Mouse (Mus musculus) heart, adult 2 months (tissue): ENCODE measurements at regions not wholly inside any gene's neighbourhood (a gene's known extent, or its start where the extent isn't known, plus 50 kb on each side); places are given as distances from the start of the nearest gene placed in this dataset.

Experiments used
- DNase-seq, 2 experiments: peaks; one replicate each; pipeline ENCODE4 v3.0.0; 2021
- H3K27ac ChIP-seq: fragments of 200-600 bp; 2 replicates; pipeline ENCODE4 v1.8.1; 2022
- H3K27me3 ChIP-seq: fragments of 200-500 bp; 2 replicates; pipeline ENCODE4 v1.6.1; 2012; ENCODE audit warnings: mild to moderate bottlenecking, low read length, inconsistent platforms, mixed read lengths; ENCODE audit not compliant: control insufficient read depth, insufficient read depth
- H3K36me3 ChIP-seq: fragments of 200-500 bp; 2 replicates; pipeline ENCODE4 v1.6.1; 2012; ENCODE audit warnings: low read length, inconsistent platforms; ENCODE audit not compliant: control insufficient read depth, insufficient read depth
- H3K4me1 ChIP-seq: fragments of 200-500 bp; 2 replicates; pipeline ENCODE4 v1.6.1; 2011; ENCODE audit warnings: low read length; ENCODE audit not compliant: control insufficient read depth, insufficient read depth
- H3K4me3 ChIP-seq: fragments of 200-600 bp; 2 replicates; pipeline ENCODE4 v1.8.1; 2022
- H3K79me2 ChIP-seq: fragments of 200-500 bp; replicated peaks from 2 replicates; pipeline ENCODE4 v1.6.1; 2012; ENCODE audit warnings: mild to moderate bottlenecking, inconsistent platforms, low read length, moderate library complexity, mixed read lengths; ENCODE audit not compliant: control insufficient read depth, insufficient read depth
- H3K9ac ChIP-seq: fragments of 200-500 bp; 2 replicates; pipeline ENCODE4 v1.6.1; 2012; ENCODE audit warnings: low read depth, mild to moderate bottlenecking, control low read depth, inconsistent platforms, low read length, mixed read lengths
- CTCF ChIP-seq: fragments of 200-600 bp; IDR thresholded peaks from 2 replicates; pipeline ENCODE4 v1.8.1; 2022; ENCODE audit warnings: antibody characterized with exemption, mild to moderate bottlenecking, moderate library complexity
- EP300 ChIP-seq: fragments of 200-500 bp; IDR thresholded peaks from 2 replicates; pipeline ENCODE4 v1.6.1; 2011; ENCODE audit warnings: low read depth, low read length, control low read depth; ENCODE audit not compliant: insufficient read depth
- POLR2A ChIP-seq: fragments of 200-500 bp; IDR thresholded peaks from 2 replicates; pipeline ENCODE4 v1.6.1; 2011; ENCODE audit warnings: mild to moderate bottlenecking, low read depth, low read length, control low read depth; ENCODE audit not compliant: insufficient read depth
- WGBS: fragments of 180-500 bp; shearing (Covaris S2); methylation state at CpG from one replicate; pipeline ENCODE4 v1.1.7; 2018; 5-methylcytosine and 5-hydroxymethylcytosine counted together
- intact Hi-C: fragments of 180-260 bp; cut with DNase I; formaldehyde crosslinking; loops from one replicate; pipeline ENCODE4 v1.15.1; 2025

- WGBS = 84% methylated on average over 4 of the region's 4 CpGs
- Histone ChIP-seq H3K9ac (no peak overlapping the region), H3K27me3 (no peaks in the 10 kb centered on the region), H3K4me1 (no peaks in the 10 kb centered on the region), H3K36me3 (no peaks in the 10 kb centered on the region), H3K79me2 (no peaks in the 10 kb centered on the region), H3K4me3 (no peak overlapping the region), H3K27ac (no peak overlapping the region)
- intact Hi-C loops = no loop called here
- DNase-seq = no peak
- TF ChIP-seq CTCF = no peak
Measured at GRCm38 (mm10) chr5:64494429-64494828, 308.8 kb upstream of the Klf3 start.

GRCm38 (mm10) chr5:64496853-64497252, 306.3 kb upstream of the Klf3 start:
- intact Hi-C loops = no loop called here
- DNase-seq = no peak
- H3K4me1 ChIP-seq = peaks cover 8% of the 10 kb centered on the region
- WGBS = 92% methylated on average over 4 of the region's 4 CpGs
- H3K27me3 ChIP-seq = no peaks in the 10 kb centered on the region
- H3K27ac ChIP-seq = no peak overlapping the region
- no peaks in the 10 kb centered on the region for H3K79me2 ChIP-seq
- TF ChIP-seq EP300 = no peak
- TF ChIP-seq CTCF = no peak
- no peak for TF ChIP-seq POLR2A
- no peaks in the 10 kb centered on the region for H3K36me3 ChIP-seq
- H3K4me3 ChIP-seq = no peak overlapping the region
- no peak overlapping the region for H3K9ac ChIP-seq

GRCm38 (mm10) chr5:64498431-64498830, 304.8 kb upstream of the Klf3 start:
- intact Hi-C loops = no loop called here
- 89% methylated on average over 5 of the region's 5 CpGs for WGBS
- Histone ChIP-seq H3K27me3 (no peaks in the 10 kb centered on the region), H3K36me3 (no peaks in the 10 kb centered on the region), H3K9ac (no peak overlapping the region), H3K27ac (no peak overlapping the region), H3K4me1 (peaks cover 9% of the 10 kb centered on the region), H3K79me2 (no peaks in the 10 kb centered on the region), H3K4me3 (no peak overlapping the region)
- DNase-seq = no peak
- TF ChIP-seq POLR2A (no peak), EP300 (no peak), CTCF (no peak)

- H3K9ac ChIP-seq = no peak overlapping the region
- TF ChIP-seq EP300 = no peak
- TF ChIP-seq POLR2A = no peak
- H3K27me3 ChIP-seq = no peaks in the 10 kb centered on the region
- no peak overlapping the region for H3K27ac ChIP-seq
- 97% methylated on average over 3 of the region's 3 CpGs for WGBS
- no peak overlapping the region for H3K4me3 ChIP-seq
- no peaks in the 10 kb centered on the region for H3K79me2 ChIP-seq
- intact Hi-C loops = no loop called here
- H3K4me1 ChIP-seq = peaks cover 12% of the 10 kb centered on the region
- no peak for DNase-seq
- H3K36me3 ChIP-seq = no peaks in the 10 kb centered on the region
Measured at GRCm38 (mm10) chr5:64499131-64499530, 304.1 kb upstream of the Klf3 start.

GRCm38 (mm10) chr5:64500413-64500812, 302.8 kb upstream of the Klf3 start:
- H3K9ac ChIP-seq = no peak overlapping the region
- peaks cover 12% of the 10 kb centered on the region for H3K4me1 ChIP-seq
- H3K27ac ChIP-seq = peak overlapping the region; percentile 17; the same call in 1 of the 2 replicates
- no peaks in the 10 kb centered on the region for H3K36me3 ChIP-seq
- H3K79me2 ChIP-seq = no peaks in the 10 kb centered on the region
- TF ChIP-seq CTCF = no peak
- no peak for TF ChIP-seq EP300
- TF ChIP-seq POLR2A = no peak
- no peaks in the 10 kb centered on the region for H3K27me3 ChIP-seq
- WGBS = 77% methylated on average over 8 of the region's 8 CpGs
- DNase-seq = peak in 1 of 2 experiments; percentile 28
- intact Hi-C loops = no loop called here
- H3K4me3 ChIP-seq = no peak overlapping the region

- 64% methylated on average over 4 of the region's 4 CpGs for WGBS
- peak overlapping the region; percentile 17; the same call in 1 of the 2 replicates for H3K27ac ChIP-seq
- intact Hi-C loops = no loop called here
Measured at GRCm38 (mm10) chr5:64500866-64501265, 302.3 kb upstream of the Klf3 start.

More at GRCm38 (mm10) chr5:64500866-64501265, 302.3 kb upstream of the Klf3 start:
- Histone ChIP-seq H3K9ac (no peak overlapping the region), H3K4me3 (no peak overlapping the region), H3K4me1 (peaks cover 12% of the 10 kb centered on the region), H3K27me3 (no peaks in the 10 kb centered on the region), H3K36me3 (no peaks in the 10 kb centered on the region), H3K79me2 (no peaks in the 10 kb centered on the region)
- peak; percentile 44 to 56 for DNase-seq
- TF ChIP-seq EP300 (no peak), POLR2A (no peak), CTCF (no peak)
